Mouse (Mus musculus): ENCODE results near the gene Arhgef17.
A peak's percentile ranks its signal among the peaks of the same experiment; 100 is the strongest.

The Arhgef17 gene

DNA sequence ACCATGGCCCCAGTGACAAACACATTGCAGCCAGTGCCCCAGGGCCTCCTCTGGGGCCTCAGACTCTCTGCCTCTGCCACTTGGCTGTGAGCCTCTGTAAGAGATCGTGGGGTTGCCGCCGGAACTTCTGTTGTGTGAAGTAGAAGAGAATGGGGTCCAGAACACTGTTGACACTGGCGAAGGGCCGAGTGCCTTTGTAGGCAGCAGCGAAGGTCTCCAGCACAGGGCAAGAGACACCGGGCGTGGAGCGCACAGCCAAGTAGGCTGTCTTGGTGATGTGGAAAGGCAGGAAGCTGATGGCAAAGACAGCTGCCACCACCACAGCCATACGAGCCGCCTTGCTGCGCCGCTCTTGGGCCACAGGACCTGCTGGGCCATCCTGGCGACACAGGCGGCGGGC is 6.2 kb upstream of the Arhgef17 start:
- DNase-seq, result no peak

DNA sequence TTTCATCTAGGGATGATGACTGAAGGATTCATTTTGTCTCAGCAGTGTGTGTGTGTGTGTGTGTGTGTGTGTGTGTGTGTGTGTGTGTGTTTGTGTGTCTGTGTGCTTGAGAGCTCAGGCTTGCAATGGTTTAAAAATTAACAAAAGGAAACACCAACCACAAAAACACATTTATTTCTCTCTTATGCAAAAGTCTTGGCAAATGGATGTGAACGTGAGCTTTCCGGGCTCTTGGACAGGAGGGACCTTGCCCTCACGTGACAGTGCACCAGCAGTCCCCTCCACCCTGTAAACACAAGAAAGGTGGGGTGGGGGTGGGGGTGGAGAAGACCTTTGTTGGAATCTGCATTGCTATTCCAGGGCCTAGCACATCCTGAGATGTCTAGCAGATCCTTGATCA is 5.6 kb upstream of the Arhgef17 start:
- no peak for DNase-seq

DNA sequence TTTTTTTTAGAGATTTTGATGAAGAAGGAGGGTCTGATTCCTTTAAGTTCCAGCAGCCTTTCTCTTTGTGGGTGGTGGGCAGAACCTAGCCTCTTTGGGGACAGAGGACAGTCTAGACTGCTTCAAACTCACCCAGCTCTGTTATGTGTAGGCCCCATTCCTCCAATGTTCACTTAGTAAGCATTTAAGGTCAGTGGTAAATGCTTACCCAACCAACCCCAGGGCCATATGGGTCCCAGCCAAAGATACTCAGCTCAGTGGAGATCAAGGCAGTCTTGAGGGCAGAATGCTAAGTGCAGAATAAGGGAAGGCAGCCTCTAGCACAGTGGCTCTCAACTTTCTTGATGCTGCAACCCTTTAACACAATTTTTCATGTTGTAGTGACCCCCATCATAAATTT is 1.6 kb upstream of the Arhgef17 start:
- DNase-seq, result no peak

DNA sequence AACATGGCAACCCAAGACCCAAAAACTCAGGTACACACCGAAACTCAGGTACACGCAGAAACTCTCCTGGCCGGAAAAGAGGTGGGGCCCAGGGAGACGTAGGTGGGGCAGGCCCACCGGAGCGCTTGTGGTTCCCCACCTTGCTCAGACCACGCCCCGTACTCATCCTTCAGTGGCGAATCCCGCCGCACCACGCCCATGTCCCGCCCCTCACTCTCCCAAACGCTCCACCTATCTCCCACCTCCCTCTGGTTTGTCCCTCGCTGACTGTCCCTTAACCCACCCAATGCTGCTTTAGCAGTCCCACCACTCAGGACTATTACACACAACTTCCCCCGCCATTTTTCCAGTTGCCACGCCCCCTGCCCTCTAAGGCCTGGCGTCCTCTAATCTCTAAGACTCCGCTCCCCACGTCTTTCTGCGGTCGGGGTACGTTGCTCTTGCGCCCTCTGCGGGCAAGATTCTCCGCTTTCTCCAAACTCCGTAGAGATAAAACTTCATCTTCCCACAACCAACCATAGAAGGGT is 637 bp upstream of the Arhgef17 start:
- peak; percentile 96 for DNase-seq

DNA sequence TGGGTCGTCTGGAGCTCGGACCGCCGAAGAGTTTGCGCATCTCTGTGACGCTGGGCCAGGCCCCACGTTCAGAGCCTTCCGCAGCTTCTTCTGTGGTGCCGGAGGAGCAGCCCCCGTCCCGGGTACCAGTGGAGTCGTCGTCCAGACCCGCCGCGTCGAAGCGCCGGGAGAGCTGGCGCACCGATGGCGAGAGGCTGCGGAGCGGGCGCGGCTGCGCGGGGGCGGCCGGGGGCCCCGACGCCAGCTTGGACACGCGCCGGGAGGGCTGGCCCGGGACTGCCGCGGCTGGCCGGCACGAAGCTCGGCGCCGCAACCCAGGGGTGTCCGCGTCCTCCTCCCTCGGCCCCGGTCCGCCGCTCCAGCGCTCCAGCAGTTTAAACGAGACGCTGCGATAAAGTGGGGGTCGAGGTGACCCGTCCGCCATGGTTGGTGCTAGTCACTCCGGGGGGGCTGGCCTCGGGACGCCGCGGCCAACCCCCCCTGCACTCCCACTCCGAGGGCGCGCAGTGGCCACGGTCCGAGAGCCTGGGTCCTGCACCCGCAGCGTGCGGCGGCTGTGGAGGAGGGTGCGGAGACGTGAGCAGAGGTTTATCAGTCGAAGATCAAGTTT is 486 bp downstream of the Arhgef17 start:
- DNase-seq, result peak; percentile 58

DNA sequence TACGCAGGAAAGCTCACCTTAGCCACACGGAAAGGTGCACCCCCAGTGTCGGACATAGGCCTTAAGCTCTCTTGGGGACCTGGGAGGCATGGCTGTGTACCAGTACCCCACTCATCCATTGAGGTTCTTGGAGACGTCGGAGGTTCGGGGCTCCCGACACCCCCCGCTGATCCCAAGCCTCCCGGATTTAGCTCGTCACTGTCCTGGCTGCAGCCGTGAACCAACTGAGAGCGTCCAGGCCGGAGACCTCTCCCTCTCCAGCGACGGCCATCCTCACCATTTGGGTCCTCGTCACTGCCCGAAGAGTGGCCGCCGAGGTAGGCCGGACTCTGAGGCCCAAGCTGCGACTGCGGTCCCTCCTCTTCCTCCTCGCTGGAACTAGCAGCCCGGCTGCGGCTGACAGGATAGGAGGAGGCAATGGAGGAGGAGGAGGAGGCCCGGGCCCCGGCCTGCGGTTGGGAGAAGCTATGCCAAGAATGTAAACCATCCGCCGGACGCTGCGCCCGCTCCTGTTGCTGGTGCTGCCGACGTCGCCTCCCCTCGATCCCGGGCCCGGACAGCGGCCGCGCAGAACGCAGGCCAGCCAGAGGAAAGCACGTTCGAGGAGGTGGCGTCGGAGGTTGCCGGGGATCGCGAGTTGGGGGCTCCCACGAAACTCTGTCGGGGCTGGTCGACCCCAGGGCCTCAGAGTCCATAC is 1.1 kb downstream of the Arhgef17 start:
- DNase-seq, result peak; percentile 84

DNA sequence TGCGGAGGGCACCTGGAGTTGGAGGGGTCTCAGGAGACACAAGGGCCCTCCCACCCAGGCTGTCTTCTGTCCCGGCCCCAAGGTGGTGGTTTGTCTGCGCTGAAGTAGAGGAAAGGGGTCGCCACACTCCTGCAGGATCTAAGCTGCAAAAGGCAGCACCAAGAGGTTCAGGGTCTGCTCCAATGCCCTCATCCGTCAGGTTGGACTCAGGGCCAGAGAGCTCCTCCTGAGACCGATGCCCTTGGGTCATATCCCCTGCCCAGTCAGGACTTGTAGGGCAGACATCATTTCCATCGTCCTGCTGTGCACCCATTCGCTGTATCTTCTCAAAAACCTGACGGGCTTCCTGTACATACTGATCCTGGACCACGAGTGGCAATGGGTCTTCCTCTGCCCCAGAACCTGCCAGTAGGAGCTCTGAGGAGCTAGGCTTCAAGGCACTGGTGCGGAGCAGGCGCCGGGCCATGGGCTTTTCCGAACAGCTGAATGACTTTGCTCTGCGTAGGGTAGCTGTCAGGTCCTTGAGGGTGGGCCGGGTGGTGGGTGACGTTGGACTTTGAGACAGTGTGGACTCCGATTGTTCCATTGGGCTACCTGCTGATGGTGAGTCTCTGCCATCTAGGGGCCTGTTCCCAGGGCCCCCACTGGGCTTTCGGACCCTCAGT is 2.1 kb downstream of the Arhgef17 start:
- DNase-seq, result no peak

DNA sequence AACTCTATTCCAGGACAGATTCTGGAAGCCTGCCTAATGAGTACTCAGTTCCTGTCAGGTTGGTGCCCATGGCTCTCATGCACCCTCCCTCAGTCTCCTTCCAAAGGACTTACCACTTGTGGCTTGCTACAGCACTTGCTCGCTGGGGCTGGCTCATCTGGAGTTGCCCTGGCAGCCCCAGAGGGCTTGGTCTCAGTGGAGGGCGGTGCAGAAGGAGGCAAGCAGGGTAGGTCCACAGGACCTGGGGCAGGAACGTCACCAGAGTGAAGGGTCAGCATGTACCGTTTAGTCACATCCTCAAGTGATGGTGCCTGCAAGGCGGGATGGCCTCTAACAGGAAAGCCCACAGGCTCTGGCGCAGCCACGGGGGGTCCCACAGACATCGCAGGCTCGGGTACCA is 3.5 kb downstream of the Arhgef17 start:
- DNase-seq, result no peak

DNA sequence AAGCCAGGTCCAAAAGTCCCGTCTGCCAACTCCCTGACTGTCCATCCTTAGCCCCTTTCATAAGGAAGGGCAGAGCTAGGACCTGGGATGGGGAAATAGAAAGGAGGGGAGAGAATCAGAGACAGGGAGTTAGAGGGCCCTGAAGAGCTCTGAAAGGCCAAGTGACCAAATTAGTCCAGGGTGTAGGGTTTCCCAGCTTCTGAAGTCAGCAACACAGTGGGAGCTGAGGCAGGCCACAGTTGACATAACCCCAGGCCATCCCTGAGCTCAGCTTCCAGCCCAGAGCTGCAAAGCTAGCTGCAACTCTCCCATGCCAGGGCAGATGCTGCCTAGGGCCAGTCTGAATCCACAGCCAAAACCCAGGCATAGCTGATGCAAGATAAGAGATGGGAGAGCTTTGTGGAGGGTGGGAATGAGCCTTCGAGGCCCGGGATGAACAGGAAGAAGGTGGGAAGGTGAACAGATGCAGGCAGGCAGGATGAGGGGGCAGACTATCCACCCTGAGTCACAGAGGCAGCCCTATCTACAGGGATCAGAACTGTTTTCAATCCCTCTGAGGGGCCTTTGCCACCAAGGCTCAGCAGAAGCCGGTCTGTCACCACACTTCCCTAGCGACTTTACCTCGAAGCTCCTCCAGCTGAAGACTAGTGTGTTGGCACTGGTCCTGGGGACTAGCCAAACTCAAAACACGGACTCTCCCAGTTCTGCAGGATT is 4.5 kb downstream of the Arhgef17 start:
- no peak for DNase-seq

DNA sequence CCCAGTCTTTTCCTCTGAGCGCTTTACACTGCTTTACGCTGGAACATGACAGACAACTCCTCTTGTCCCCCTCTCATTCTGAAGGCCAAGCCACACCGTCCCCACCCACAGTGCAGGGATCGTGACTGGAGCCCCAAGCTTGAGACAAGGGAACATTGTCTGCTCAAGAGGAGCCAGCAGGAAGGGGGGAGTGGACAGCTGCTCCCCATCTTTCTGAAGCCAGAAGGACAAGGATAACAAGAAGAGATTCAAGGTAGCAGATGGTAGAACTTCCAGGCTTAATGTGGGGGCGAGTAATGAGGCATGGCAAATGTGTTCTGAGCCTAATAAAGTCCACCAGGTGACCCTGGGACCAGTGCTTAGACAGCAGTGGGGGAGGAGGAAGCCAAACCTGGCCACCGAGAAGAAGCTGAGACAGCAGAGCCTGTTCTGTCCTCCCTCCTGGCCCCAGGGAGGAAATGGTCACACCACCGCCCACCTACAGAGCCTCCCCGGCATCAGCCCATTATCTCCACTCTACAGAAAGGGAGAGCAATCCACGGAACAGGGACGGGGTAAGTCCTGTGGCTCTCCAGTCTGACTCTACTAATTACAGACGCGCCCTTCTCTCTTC is 5.5 kb downstream of the Arhgef17 start:
- DNase-seq, result no peak

DNA sequence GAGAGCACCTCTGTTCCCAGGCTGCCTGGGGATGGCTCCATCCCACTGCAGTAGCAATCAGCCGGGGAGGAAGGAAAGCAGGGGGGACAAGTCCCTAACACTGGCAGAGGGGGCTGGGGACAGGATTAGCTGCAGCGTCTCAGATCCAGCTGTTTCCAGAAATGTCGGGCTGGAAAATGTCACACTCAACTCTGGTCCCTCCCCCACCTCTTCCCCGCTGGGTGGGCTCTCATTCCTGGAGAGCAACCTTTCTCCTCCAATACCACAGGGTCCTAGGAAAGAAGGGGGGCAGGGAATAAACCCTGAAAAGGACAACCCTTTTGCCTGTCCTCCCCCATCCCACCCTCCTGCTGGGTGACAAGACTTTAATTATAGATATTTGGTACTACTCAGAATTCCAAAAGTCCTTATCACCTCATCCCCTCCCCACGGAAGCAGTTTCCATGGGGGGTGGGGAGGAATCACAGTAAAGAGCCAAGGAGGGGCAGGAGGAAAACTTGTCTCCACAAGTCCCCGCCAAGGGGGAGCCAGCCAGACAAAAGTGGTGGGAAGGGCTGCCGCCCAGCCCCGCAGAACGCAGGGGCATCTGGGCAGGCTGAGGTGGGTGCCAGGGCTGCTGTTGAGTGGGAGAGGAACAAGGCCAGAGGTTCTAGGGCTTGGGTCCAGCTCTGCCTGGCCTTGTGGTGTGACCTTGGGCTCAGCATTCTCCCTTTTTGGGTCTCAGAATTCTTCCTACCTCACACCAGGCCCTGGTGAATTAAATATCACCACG is 7.0 kb downstream of the Arhgef17 start:
- DNase-seq, result no peak

DNA sequence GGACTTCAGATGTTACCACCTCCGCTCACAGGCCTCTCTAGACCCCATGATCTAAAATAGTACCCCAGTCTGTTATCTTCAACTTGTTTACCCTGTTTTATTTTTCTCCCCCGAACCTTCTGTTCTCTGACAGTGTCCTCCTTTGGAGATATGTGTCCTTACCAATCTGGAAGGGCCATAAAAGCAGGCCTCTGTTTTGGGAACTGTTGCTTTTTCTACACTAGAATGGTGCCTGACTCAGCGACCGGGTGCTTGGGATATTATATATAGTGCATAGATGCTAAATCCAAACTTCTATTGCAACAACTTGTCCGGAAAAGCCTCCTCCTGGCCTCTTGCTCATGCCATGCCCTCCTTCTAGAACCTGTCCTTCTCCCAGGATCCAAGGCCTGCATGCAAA is 7.7 kb downstream of the Arhgef17 start:
- no peak for DNase-seq

DNA sequence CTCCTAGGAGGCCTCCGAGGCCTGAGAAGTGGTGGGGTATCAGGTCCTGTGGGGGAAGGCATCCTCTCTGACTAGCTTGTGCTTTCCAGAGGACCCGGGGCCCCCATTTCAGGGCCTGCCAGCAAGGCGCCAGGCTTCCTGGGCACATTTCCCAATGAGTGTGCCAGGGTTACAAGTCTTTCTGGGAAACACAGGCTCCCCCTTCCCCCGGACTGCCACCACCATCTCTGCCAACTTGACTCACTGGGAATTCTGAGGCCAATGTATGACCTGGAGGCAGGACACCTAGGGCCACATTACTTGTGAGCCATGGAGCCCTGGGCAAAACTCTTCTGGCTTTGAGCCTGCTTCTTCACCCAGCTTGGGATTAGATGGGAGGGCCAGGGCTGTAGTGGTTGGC is 9.0 kb downstream of the Arhgef17 start:
- no peak for DNase-seq

DNA sequence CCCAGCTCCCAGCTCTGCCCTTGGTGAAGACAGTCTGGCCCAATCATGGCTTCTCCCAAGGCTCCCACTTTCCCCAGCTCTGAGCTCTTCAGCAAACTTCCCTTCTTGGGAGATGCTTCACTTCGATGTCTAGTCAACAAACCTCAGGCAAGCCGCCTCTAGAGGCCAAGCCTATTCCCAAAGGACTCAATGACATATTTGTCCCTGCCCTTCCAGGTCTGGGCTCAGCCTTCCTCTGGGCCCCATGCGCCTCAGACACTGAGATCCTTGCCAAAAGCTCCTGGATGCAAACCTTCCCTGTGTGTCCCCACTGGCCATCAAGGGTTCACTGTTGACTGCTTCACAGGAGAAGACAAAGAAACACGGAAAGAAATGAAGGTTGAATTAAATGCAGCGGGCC is 10.6 kb downstream of the Arhgef17 start:
- no peak for DNase-seq

DNA sequence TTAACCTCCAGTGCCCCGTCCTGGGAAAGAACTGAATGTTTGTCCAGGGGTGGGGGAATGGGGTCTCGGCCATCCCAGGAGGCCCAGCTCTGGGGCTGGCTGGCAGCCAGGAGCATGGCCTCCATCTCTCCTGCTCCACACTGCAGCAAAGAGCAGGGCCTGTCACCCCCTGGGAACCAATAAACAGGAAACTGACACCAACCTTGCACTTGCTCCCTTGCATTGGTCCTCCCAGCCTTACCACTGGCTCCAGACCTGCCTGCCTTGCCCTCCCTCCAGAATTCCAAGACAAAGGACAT is 12.1 kb downstream of the Arhgef17 start:
- peak; percentile 79 for DNase-seq

DNA sequence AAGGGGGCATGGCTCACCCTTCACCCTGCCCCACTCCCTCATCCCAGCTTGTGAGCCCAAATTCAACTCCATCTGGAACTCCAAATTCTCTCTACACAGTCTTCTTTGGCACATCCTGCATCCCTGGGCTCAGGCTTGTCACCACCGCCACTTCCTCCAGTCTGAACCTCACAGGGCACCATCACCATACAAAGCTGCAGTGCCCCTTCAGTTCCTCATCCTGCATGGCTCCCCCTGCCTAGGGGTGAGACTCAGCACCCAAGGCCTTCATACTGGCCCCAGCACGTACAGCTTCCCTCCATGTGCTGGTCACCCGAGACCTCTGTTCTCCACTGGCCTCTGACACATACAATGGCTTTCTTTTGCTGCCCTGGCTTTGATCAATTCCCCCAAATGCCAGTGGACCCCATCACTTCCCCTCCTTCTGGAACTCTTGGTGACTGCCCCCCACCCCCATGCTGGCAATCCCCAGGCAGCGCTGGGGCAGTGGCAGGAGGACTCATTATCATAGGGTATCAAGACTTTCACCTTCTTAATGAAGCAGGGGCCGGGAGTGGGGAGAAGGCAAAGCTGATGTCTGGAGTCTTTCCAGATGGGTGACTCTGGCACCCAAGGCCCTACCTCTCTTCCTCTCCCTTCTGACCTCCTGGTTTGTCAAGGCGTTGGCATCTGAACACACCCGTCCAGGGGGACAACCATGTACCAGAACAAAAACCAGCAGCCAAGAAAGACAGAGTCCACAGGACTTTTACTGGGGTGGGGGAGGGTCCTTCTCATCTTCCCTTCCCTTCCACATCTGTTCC is 12.7 kb downstream of the Arhgef17 start:
- DNase-seq, result no peak

DNA sequence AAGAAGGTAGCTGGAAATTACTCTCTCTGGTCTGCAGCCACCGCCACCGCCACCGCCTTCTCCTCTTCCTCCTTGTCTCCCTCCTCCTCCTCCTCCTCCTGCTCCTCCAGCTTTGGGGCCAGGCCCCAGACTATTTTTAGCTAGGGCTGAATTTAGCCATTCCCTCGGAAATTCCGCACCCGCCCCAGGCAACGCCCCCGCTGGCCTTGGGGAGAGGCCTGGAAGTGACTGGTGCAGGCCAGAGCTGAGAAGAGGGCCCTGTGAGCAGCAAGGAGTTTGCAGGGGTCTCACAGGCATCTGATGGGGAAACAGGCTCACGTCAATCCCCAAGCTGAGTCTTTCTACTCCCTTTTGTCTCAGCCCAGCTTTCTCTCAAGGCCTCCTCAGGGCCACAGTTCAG is 13.7 kb downstream of the Arhgef17 start:
- peak; percentile 33 for DNase-seq

DNA sequence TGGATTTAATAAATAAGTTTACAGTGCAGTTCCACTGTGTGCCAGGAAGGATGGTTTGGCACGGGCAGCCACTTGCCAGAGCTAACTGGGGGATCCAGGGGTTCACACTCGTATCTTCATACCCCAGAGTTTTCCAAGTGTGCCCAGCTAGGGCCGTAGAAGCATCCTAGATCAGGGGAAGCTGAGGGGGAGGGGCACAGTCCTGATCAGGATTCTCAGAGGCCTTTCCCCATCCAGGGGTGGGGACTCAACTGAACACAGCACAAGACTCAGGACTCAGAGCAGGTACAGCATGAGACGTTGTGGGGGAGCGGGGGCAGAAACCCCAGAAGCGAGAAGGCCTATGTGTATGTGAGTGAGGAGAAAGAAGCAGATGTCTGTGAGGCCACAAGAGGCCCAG is 14.2 kb downstream of the Arhgef17 start:
- DNase-seq, result peak; percentile 32

DNA sequence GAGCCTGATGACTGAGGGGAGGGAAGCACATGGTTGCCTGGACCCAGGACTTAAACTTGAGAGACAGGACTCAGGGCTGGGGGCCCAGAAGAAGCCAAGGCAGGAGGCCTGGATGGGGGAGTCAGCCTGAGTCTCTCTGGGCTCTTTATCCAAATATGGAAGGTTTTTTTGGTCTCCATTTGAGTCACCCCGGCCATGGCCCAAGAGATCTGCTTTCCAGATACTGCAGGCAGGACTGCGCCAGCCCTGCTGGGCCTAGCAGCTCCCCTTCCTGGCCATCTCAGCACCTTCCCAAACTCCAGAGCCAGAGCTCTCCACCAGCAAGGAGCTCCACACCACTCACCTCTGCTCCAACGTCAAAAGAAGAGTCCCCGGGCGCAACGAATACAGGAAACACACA is 15.4 kb downstream of the Arhgef17 start:
- no peak for DNase-seq

DNA sequence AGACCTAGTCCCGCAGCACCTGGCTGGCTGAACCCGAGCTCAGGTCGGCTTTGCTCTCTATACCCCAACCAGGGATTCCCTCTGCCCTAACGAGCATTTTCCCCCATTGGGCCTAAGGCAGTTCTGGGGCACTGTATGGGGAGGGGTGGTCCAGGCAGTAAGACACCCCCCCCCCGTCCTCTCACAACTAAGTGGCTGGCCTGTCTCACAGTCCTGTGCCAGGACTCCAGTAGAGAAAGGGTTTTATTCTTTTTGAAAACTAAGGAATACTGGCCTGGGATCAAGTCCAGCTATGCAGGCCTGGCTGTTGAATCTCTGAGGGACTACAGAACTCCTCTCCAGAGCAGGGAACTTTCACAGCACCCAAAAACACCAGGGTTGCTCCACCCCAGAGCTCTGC is 16.7 kb downstream of the Arhgef17 start:
- DNase-seq, result no peak

DNA sequence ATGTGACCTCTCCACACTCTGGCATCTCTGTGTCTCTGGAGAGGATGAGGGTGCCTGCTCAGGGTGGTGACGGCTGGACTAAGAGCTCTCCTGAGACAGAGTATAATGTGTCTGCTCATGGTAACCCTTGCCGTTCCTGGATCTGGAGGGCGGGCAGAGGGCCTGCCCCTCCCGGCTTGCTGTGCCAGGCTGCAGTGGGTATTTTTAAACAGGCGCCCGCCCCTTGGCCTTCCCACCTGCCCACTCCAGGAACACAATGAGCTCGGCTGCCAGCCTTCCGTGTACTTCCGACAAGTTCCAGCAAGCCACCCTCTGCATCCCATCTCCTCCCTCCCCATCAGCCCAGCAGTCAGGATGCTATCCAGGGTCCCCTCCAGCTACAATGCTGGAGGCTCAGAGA is 20.1 kb downstream of the Arhgef17 start:
- peak; percentile 28 for DNase-seq
